Mouse (Mus musculus) T-helper 17 cell (primary cell): ENCODE data around the gene Vash1.

ENCODE experiments used
- in situ Hi-C, 2 experiments: fragments of 300-600 bp; cut with MboI, MseI; formaldehyde crosslinking; loops; 1 replicate in 1 of 2; 2 replicates in 1 of 2; pipeline ENCODE4 v1.15.1; 2025; ENCODE audit warnings: high pct_unique_total_duplicates in 2 of 2

The Vash1 gene

GRCm38 (mm10) chr12:86716962-86717361, 38.5 kb downstream of the Vash1 start:
- in situ Hi-C loops = loop anchor here in 1 of 2 experiments (10.0 kb wide), 1 partner anchor 1522 kb away; no protein-coding TSS in a partner anchor

- in situ Hi-C loops = loop anchor here in 1 of 2 experiments (10.0 kb wide), 1 partner anchor 1525 kb away; no protein-coding TSS in a partner anchor
Measured at GRCm38 (mm10) chr12:86719961-86720639, 41.6 kb downstream of the Vash1 start.

- in situ Hi-C loops = no loop called here
Measured at GRCm38 (mm10) chr12:86721453-86721852, 43.0 kb downstream of the Vash1 start.

GRCm38 (mm10) chr12:86724300-86724699, 45.8 kb downstream of the Vash1 start:
- in situ Hi-C loops = no loop called here

- in situ Hi-C loops = no loop called here
Measured at GRCm38 (mm10) chr12:86725706-86726105, 47.2 kb downstream of the Vash1 start.

GRCm38 (mm10) chr12:86726120-86726640, 47.7 kb downstream of the Vash1 start, which contains the start of gene Angel1:
Gene Angel1, minus strand, starts transcription at chr12:86726460.
- in situ Hi-C loops = no loop called here

GRCm38 (mm10) chr12:86734319-86734810, 55.9 kb downstream of the Vash1 start, which contains the start of gene Lrrc74a:
Gene Lrrc74a, plus strand, starts transcription at chr12:86734369.
- in situ Hi-C loops = no loop called here
